24 mouse cellular contexts compared by ENCODE assay signal in genomic region chr6:41215857-41216256, GRCm38 (mm10).
DNase-seq lines count a peak whose midpoint lies in the region; ATAC-seq and TF ChIP-seq lines count a peak whose summit lies in the region.
"Had no signal": no experiment of that assay in that cellular context is flagged by ENCODE, and none has a peak within 500 bp of the region (broad histone marks: within the 10 kb centered on the region; RNA-seq: fewer than 3 reads in every experiment).

No protein-coding gene starts in this region.

- H3K4me2 ChIP-seq in kidney, embryonic 14.5 days (replicated peaks; ENCODE audit: low read depth, low read length), result no peak overlapping the region
- H3K4me2 ChIP-seq: forebrain, embryonic 15.5 days; hindbrain, embryonic 13.5 days; limb, embryonic 13.5 days; liver, embryonic 15.5 days; midbrain, embryonic 11.5 days had no signal

- no peak overlapping the region for H3K4me3 ChIP-seq in thymus, adult 2 months (ENCODE audit: control insufficient read depth, insufficient read depth, low read length)
- no peak overlapping the region for H3K4me3 ChIP-seq in kidney, embryonic 14.5 days (ENCODE audit: low read length)
- H3K4me3 ChIP-seq: erythroblast, embryonic 14.5 days; forebrain, embryonic 15.5 days; gastrocnemius, adult 2 months; heart, embryonic 10.5 days; hindbrain, embryonic 13.5 days; limb, embryonic 13.5 days; liver, embryonic 15.5 days had no signal

- H3K27me3 ChIP-seq in thymus, adult 2 months (ENCODE audit: control insufficient read depth, insufficient read depth, low read length), result no peaks in the 10 kb centered on the region
- no peaks in the 10 kb centered on the region for H3K27me3 ChIP-seq in kidney, embryonic 14.5 days (ENCODE audit: control insufficient read depth, insufficient read depth, low read length)
- H3K27me3 ChIP-seq: CH12.LX; forebrain, embryonic 15.5 days; hindbrain, embryonic 13.5 days; limb, embryonic 13.5 days; liver, embryonic 15.5 days had no signal

- no peaks in the 10 kb centered on the region for H3K36me3 ChIP-seq in thymus, adult 2 months (ENCODE audit: control insufficient read depth, insufficient read depth, low read length)
- H3K36me3 ChIP-seq in kidney, embryonic 14.5 days (ENCODE audit: control insufficient read depth, insufficient read depth, low read length), result no peaks in the 10 kb centered on the region
- H3K36me3 ChIP-seq: forebrain, embryonic 15.5 days; heart, embryonic 10.5 days; hindbrain, embryonic 13.5 days; limb, embryonic 13.5 days; liver, embryonic 15.5 days had no signal

- ATAC-seq in CD4-positive, CD25-positive, alpha-beta regulatory T cell, adult 4 months, result peak; percentile 97
- ATAC-seq in inflammation-experienced regulatory T-cells, adult 6 months, result peak; percentile 98
- no peak for ATAC-seq in kidney, embryonic 14.5 days (ENCODE audit: low FRiP score, low TSS enrichment)
- ATAC-seq: forebrain, embryonic 15.5 days; intestine, postnatal 0 days; lung, postnatal 0 days had no signal

- 21% methylated on average over 4 of the region's 4 CpGs for WGBS in thymus, adult 2 months
- 84% methylated on average over 4 of the region's 4 CpGs for WGBS in kidney, embryonic 14.5 days

- peaks cover 9% of the 10 kb centered on the region for H3K4me1 ChIP-seq in thymus, adult 2 months (replicated peaks; ENCODE audit: control insufficient read depth, insufficient read depth, low read length)
- no peaks in the 10 kb centered on the region for H3K4me1 ChIP-seq in kidney, embryonic 14.5 days (ENCODE audit: control insufficient read depth, insufficient read depth, low read length)
- H3K4me1 ChIP-seq: forebrain, embryonic 15.5 days; heart, embryonic 10.5 days; hindbrain, embryonic 13.5 days; limb, embryonic 13.5 days; liver, embryonic 15.5 days had no signal

- H3K9ac ChIP-seq in kidney, embryonic 14.5 days (ENCODE audit: low read depth, low read length), result no peak overlapping the region
- H3K9ac ChIP-seq: forebrain, embryonic 15.5 days; hindbrain, embryonic 13.5 days; limb, embryonic 13.5 days; liver, embryonic 15.5 days had no signal

- TF ChIP-seq POLR2A in thymus, adult 2 months (IDR thresholded peaks at IDR 0.05; ENCODE audit: control insufficient read depth, extremely low read depth, insufficient read depth, low read length, poor library complexity), result no peak

- H3K27ac ChIP-seq in thymus, adult 2 months (ENCODE audit: control insufficient read depth, insufficient read depth, low read length), result no peak overlapping the region; the same call in 1 of the 2 replicates
- H3K27ac ChIP-seq in kidney, embryonic 14.5 days (ENCODE audit: low read depth, low read length), result no peak overlapping the region
- H3K27ac ChIP-seq: forebrain, embryonic 15.5 days; gastrocnemius, adult 2 months; heart, embryonic 10.5 days; hindbrain, embryonic 13.5 days; limb, embryonic 13.5 days; liver, embryonic 15.5 days had no signal

- H3K9me3 ChIP-seq in kidney, embryonic 14.5 days (ENCODE audit: control insufficient read depth, low read length), result no peaks in the 10 kb centered on the region
- H3K9me3 ChIP-seq: forebrain, embryonic 15.5 days; heart, embryonic 10.5 days; limb, embryonic 13.5 days; liver, embryonic 15.5 days had no signal

- peak; percentile 53 for DNase-seq in 416B (ENCODE audit: low read depth)
- peak; percentile 49 for DNase-seq in thymus, adult 2 months
- no peak for DNase-seq in layer of hippocampus, postnatal 14 days (ENCODE audit: low spot score in 2 of 2)
- DNase-seq in frontal cortex, postnatal 10 days (ENCODE audit: low spot score in 2 of 2), result no peak
- no peak for DNase-seq in kidney, adult 8-10 months
- DNase-seq: adrenal gland, postnatal 14 days; cerebellum, adult 18-20 months; gastrocnemius, adult 2 months; heart, postnatal 14 days; kidney, postnatal 25 days; retina, postnatal 1 day had no signal

- TF ChIP-seq CTCF in thymus, adult 2 months (IDR thresholded peaks at IDR 0.05; ENCODE audit: borderline replicate concordance, control insufficient read depth, extremely low read depth, insufficient read depth, low read length, poor library complexity), result no peak

Comparison
In these comparisons a context has a peak if more than half of its experiments do, and no peak if none do; other contexts are left out.
1. DNase-seq: peak in 416B (single experiment) and thymus, adult 2 months (single experiment); none in layer of hippocampus, postnatal 14 days (0 of 2), frontal cortex, postnatal 10 days (0 of 2) and kidney, adult 8-10 months (0 of 2).